Mouse (Mus musculus): Measurements from ENCODE around the gene Tenm2. TPM values are rescaled to one million over a fixed set of nuclear protein-coding genes. Genes with fewer than 3 reads are reported as not detected.
A peak's percentile ranks its signal among the peaks of the same experiment; 100 is the strongest.

The Tenm2 gene
- polyA plus RNA-seq, 1 experiment from 2014 or later = 39.5 TPM

GRCm38 (mm10) chr11:36958102-36958501, 277.7 kb downstream of the Tenm2 start:
- no peak overlapping the region for H3K4me3 ChIP-seq
- no peak for ATAC-seq (replicated peaks)
- WGBS = 61% methylated on average over 5 of the region's 5 CpGs

DNA sequence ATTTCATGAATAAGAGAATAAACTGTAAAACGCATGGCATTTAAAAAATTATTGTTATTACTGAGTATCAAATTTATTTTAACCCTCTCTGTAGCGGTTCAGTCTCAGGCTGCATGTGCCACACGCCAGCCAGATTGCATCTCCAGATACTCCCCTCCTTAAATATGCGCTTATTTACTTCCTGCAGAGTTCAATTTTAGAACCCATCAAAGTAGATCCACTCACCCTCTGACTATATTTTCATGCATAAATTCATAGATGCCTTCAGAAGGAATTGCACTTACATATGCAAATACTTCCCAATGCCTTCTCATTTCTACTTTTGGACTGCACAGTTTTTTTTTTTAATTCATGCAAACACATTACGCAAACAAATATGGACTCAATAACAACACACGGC, 294.3 kb downstream of the Tenm2 start:
- Histone ChIP-seq H3K9ac (replicated peaks) (no peak overlapping the region), H3K36me3 (no peaks in the 10 kb centered on the region), H3K27ac (replicated peaks) (no peak overlapping the region), H3K27me3 (no peaks in the 10 kb centered on the region), H3K4me3 (no peak overlapping the region), H3K4me1 (peaks cover 15% of the 10 kb centered on the region), H3K9me3 (no peaks in the 10 kb centered on the region), H3K4me2 (replicated peaks) (no peak overlapping the region)
- WGBS = 61% methylated on average over 6 of the region's 6 CpGs
- ATAC-seq (replicated peaks) = 0 out of 2 replicates have a peak, but pooled peaks have one; percentile 19

More at GRCm38 (mm10) chr11:36958102-36958501, 277.7 kb downstream of the Tenm2 start:
- no peaks in the 10 kb centered on the region for H3K9me3 ChIP-seq
- no peak overlapping the region for H3K4me2 ChIP-seq (replicated peaks)
- no peaks in the 10 kb centered on the region for H3K4me1 ChIP-seq
- no peaks in the 10 kb centered on the region for H3K36me3 ChIP-seq
- no peak overlapping the region for H3K27ac ChIP-seq (replicated peaks)
- no peak overlapping the region for H3K9ac ChIP-seq (replicated peaks)
- no peaks in the 10 kb centered on the region for H3K27me3 ChIP-seq

DNA sequence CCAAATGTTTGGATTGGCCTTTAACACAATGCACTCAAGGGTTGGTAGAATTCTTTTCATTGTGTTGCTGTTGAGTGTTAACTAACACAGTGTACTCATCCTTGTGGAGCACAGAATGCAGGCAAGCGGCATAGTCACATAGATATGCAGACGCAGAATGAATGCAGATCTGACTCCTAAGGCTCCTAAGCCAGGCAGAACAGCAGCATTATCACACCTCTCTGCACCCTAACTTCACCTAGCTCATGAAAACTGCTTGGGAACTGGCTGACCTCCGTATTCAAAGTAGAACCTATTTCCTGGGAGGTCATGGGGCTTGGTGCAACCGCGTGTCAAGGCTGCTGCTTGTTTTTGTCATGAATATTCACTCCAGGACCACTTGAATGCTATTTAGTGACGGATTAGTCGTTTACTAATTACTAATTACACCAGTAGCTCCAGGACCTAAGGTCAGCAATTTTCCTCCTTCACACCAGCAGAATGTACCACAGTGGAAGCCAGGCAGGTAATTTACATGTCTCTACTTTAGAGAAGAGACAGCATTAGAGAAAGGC, 295.1 kb downstream of the Tenm2 start:
- Histone ChIP-seq H3K27ac (replicated peaks) (no peak overlapping the region), H3K9ac (replicated peaks) (no peak overlapping the region), H3K27me3 (no peaks in the 10 kb centered on the region), H3K4me2 (replicated peaks) (no peak overlapping the region), H3K36me3 (no peaks in the 10 kb centered on the region), H3K4me1 (peaks cover 15% of the 10 kb centered on the region), H3K9me3 (no peaks in the 10 kb centered on the region), H3K4me3 (no peak overlapping the region)
- no peak for ATAC-seq (replicated peaks)
- 12% methylated on average over 7 of the region's 7 CpGs for WGBS

DNA sequence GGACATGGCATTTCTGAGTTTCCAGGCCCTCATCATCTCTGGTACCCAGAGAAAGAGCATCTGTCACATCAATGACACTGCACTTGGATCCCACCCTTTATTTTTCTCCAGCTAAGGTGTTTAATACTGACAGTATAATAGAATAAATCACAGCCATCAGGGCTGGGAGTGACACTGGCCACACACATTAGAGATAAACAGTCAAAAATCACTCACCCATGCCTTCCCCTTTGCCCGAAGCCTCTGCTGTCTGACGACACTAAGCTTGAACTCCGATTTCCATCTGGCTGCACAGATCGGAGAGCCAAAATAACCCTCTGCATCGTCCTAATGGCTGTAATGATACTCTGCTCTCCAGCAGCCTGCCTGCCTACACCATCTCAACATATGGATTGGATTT, 305.9 kb downstream of the Tenm2 start:
- Histone ChIP-seq H3K36me3 (no peaks in the 10 kb centered on the region), H3K4me2 (replicated peaks) (no peak overlapping the region), H3K9ac (replicated peaks) (no peak overlapping the region), H3K27ac (replicated peaks) (no peak overlapping the region), H3K9me3 (no peaks in the 10 kb centered on the region), H3K27me3 (no peaks in the 10 kb centered on the region), H3K4me3 (no peak overlapping the region), H3K4me1 (no peaks in the 10 kb centered on the region)
- WGBS = 79% methylated on average over 5 of the region's 5 CpGs
- no peak for ATAC-seq (replicated peaks)

DNA sequence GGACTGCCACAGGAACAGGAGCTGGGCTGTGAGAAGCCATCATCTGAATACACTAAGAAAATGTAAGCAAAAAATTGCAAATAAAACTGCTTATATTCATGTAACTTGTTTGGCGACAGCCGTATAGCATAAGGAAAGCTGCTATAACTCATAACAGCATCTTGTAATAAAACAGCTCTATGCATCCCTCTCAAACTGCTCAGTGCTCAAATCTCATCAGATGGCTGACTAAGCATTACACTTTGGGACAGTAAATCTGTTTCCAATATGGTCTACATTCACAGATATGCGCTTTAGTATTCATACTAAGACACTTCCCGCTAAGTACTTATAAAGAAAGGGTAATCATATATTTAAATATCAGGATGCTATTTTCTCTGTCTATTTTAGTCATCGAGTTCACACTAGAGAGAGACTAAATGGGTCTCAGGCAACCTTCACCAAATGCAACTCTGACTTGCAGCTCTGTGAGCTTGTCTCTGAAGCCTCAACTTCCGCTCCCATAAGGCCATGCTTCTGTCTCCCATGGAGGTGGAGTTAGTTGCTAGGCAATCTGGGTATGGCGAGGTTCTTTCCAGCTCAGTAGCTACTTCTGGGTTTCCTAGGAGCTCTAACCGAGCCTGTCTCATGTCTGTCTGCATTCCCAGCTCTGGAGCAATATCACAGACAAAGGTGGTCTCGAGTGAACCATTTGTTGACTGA, 308.9 kb downstream of the Tenm2 start:
- Histone ChIP-seq H3K27ac (replicated peaks) (no peak overlapping the region), H3K9me3 (no peaks in the 10 kb centered on the region), H3K36me3 (no peaks in the 10 kb centered on the region), H3K4me1 (no peaks in the 10 kb centered on the region), H3K4me2 (replicated peaks) (no peak overlapping the region), H3K4me3 (no peak overlapping the region), H3K9ac (replicated peaks) (no peak overlapping the region), H3K27me3 (no peaks in the 10 kb centered on the region)
- no peak; the same call in 1 of the 2 replicates for ATAC-seq (replicated peaks)
- WGBS = 71% methylated on average over 9 of the region's 9 CpGs

DNA sequence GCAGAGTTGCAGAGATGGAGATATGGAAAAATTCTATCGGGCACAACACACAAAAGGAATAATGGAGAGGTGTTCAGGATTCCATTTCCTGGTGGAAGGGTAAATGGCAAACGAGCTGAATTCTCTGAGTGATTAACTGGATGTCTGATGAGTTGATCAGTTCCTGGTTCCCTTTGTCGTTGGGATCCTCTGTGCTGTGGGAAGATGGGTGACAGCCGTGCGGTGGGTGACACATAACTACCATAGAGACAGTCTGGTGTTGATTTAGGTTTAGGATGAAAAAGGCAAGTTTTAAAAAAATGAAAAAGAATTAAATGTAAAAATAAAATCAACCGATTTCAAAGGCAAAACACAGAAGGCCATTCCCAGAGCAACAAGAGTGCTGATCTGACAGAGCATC, 316.5 kb downstream of the Tenm2 start:
- H3K4me2 ChIP-seq (replicated peaks) = no peak overlapping the region
- H3K27ac ChIP-seq (replicated peaks) = no peak overlapping the region
- no peaks in the 10 kb centered on the region for H3K9me3 ChIP-seq
- 81% methylated on average over 6 of the region's 6 CpGs for WGBS
- ATAC-seq (replicated peaks) = no peak
- H3K4me3 ChIP-seq = no peak overlapping the region
- H3K36me3 ChIP-seq = no peaks in the 10 kb centered on the region
- no peak overlapping the region for H3K9ac ChIP-seq (replicated peaks)
- H3K27me3 ChIP-seq = no peaks in the 10 kb centered on the region
- H3K4me1 ChIP-seq = no peaks in the 10 kb centered on the region

- H3K9me3 ChIP-seq = no peaks in the 10 kb centered on the region
Measured at GRCm38 (mm10) chr11:36911406-36911805, 324.4 kb downstream of the Tenm2 start.

DNA sequence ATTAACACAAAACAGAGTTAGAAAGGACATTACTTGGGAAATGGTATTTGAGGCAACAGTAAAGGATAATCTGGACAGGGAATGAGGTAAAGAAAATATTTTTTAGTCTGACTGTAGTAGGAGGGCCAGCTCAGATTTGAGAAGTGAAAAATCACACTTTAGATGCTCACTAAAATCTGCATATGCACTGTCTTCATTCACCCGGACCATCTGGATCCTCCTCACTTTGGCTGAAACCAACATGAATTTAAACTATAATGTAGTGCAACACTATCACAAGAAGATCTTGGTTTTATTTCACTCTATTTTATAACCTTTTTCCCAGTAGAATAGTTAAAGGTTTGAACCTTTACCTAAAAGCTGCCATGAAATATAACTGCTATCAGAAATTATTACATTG, 326.7 kb downstream of the Tenm2 start:
- Histone ChIP-seq H3K9me3 (no peaks in the 10 kb centered on the region), H3K27ac (replicated peaks) (no peak overlapping the region)
- 77% methylated on average over 1 of the region's 1 CpGs for WGBS

More at GRCm38 (mm10) chr11:36911406-36911805, 324.4 kb downstream of the Tenm2 start:
- Histone ChIP-seq H3K4me1 (no peaks in the 10 kb centered on the region), H3K27ac (replicated peaks) (no peak overlapping the region), H3K36me3 (no peaks in the 10 kb centered on the region), H3K4me3 (no peak overlapping the region), H3K9ac (replicated peaks) (no peak overlapping the region), H3K4me2 (replicated peaks) (no peak overlapping the region), H3K27me3 (no peaks in the 10 kb centered on the region)
- no peak for ATAC-seq (replicated peaks)
- 73% methylated on average over 4 of the region's 4 CpGs for WGBS

DNA sequence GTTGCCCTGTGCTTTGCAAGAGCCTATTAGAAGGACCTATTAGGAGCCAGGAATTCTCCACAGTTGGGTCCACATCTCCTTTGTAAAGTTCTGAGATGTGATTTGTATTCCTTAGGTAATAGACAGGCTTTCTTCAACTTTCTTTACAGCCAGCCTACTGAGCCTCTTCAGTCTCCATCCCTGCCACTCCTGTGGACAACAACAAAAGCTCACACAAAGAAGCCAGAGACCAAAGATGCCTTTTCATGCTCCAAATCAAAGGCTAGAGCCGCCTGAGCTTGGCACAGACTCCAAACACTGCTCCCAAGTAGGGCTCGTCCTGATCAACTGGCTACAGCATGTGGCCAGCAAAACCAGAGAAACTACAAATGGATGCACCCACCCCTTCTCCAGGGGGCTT, 333.5 kb downstream of the Tenm2 start:
- H3K27me3 ChIP-seq = no peaks in the 10 kb centered on the region
- no peak overlapping the region for H3K4me3 ChIP-seq
- no peak overlapping the region for H3K4me2 ChIP-seq (replicated peaks)
- no peak overlapping the region for H3K9ac ChIP-seq (replicated peaks)
- no peak for ATAC-seq (replicated peaks)
- no peaks in the 10 kb centered on the region for H3K9me3 ChIP-seq
- no peak overlapping the region for H3K27ac ChIP-seq (replicated peaks)
- WGBS = 6% methylated on average over 2 of the region's 2 CpGs
- H3K36me3 ChIP-seq = no peaks in the 10 kb centered on the region
- H3K4me1 ChIP-seq = no peaks in the 10 kb centered on the region

More for the DNA sequence above, 326.7 kb downstream of the Tenm2 start:
- Histone ChIP-seq H3K4me1 (no peaks in the 10 kb centered on the region), H3K27me3 (no peaks in the 10 kb centered on the region), H3K9ac (replicated peaks) (no peak overlapping the region), H3K4me3 (no peak overlapping the region), H3K36me3 (no peaks in the 10 kb centered on the region), H3K4me2 (replicated peaks) (no peak overlapping the region)
- no peak for ATAC-seq (replicated peaks)

GRCm38 (mm10) chr11:36893061-36893460, 342.7 kb downstream of the Tenm2 start:
- no peak overlapping the region for H3K27ac ChIP-seq (replicated peaks)
- H3K4me3 ChIP-seq = no peak overlapping the region
- H3K36me3 ChIP-seq = no peaks in the 10 kb centered on the region
- no peak for ATAC-seq (replicated peaks)
- H3K27me3 ChIP-seq = no peaks in the 10 kb centered on the region
- H3K4me1 ChIP-seq = no peaks in the 10 kb centered on the region
- H3K9ac ChIP-seq (replicated peaks) = no peak overlapping the region
- no peaks in the 10 kb centered on the region for H3K9me3 ChIP-seq
- 80% methylated on average over 3 of the region's 3 CpGs for WGBS
- no peak overlapping the region for H3K4me2 ChIP-seq (replicated peaks)

DNA sequence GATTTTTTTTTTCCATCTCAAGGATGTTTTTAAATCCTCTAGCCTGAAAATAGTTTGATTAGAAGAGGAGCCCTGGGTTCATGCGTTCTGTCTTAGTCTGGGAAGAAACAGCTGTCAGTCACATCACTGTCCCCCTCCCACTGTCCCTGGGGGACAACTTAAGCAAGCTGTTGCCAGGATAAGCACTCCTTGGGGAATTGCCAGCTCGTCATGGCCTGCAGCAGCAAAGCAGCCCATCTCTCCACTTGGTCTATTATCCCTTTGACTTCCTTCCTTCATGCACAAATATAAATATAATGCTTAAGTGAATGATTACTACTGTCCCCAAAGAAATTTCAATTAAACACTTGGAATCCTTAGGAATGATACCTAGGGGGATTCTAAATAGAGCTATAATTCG, 344.7 kb downstream of the Tenm2 start:
- 32% methylated on average over 3 of the region's 3 CpGs for WGBS
- Histone ChIP-seq H3K4me3 (no peak overlapping the region), H3K36me3 (no peaks in the 10 kb centered on the region), H3K9ac (replicated peaks) (no peak overlapping the region), H3K9me3 (no peaks in the 10 kb centered on the region), H3K4me2 (replicated peaks) (no peak overlapping the region), H3K27me3 (no peaks in the 10 kb centered on the region), H3K4me1 (no peaks in the 10 kb centered on the region), H3K27ac (replicated peaks) (no peak overlapping the region)
- ATAC-seq (replicated peaks) = no peak

- Histone ChIP-seq H3K9me3 (no peaks in the 10 kb centered on the region), H3K9ac (replicated peaks) (no peak overlapping the region), H3K27ac (replicated peaks) (no peak overlapping the region), H3K27me3 (no peaks in the 10 kb centered on the region), H3K36me3 (no peaks in the 10 kb centered on the region), H3K4me2 (replicated peaks) (no peak overlapping the region), H3K4me1 (no peaks in the 10 kb centered on the region), H3K4me3 (no peak overlapping the region)
- 23% methylated on average over 7 of the region's 7 CpGs for WGBS
- no peak for ATAC-seq (replicated peaks)
Measured at GRCm38 (mm10) chr11:36887490-36887889, 348.3 kb downstream of the Tenm2 start.

DNA sequence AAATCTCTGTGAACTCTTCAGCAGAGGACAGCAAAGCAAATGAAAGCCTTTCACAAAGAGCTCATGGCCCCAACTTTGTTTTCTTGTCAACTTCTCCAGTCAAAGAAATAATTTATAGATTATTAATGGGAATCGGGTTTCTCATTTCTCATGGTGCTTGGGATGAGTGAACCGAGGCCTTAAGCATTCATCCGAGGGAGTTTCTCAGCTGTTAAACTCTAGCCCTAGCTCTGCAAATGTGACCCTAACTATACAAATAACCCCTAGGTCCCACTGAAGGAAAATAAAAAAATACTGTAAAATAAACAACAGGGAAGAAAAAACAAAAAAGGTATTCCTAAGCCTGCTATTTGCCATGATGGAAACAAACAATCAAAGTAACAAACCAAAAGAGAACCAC, 349.6 kb downstream of the Tenm2 start:
- no peak overlapping the region for H3K4me2 ChIP-seq (replicated peaks)
- H3K27me3 ChIP-seq = no peaks in the 10 kb centered on the region
- H3K4me3 ChIP-seq = no peak overlapping the region
- H3K36me3 ChIP-seq = no peaks in the 10 kb centered on the region
- 79% methylated on average over 3 of the region's 3 CpGs for WGBS
- no peak overlapping the region for H3K27ac ChIP-seq (replicated peaks)
- H3K9ac ChIP-seq (replicated peaks) = no peak overlapping the region
- ATAC-seq (replicated peaks) = no peak
- no peaks in the 10 kb centered on the region for H3K9me3 ChIP-seq
- H3K4me1 ChIP-seq = no peaks in the 10 kb centered on the region

Measured in forebrain, embryonic 15.5 days (tissue).